22 mouse cellular contexts compared by ENCODE assay signal in the genomic region with DNA sequence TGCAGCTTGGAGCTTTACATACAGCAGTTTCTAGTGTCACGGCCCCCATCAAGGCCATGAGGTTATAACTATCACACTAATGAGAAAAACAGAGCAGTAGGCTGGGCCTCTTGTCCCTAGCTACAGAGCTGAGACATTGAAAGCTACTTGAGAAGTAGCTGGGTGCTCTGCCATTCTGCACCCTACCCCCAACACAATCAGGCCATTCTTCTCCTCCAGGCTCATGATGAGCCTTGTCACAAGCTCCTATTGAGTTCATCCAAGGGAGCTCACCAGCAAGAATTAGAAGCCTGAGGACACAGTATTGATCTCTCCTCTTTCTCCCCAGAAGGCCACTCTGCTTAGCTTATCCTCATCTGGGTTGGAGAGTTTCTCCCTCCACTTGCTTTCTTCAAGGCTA.
DNase-seq lines count a peak whose midpoint lies in the region; ATAC-seq lines count a peak whose summit lies in the region.
"Had no signal": no experiment of that assay in that cellular context is flagged by ENCODE, and none has a peak within 500 bp of the region (broad histone marks: within the 10 kb centered on the region; RNA-seq: fewer than 3 reads in every experiment).

No protein-coding gene starts in this region.

- no peak for DNase-seq in cerebellum, adult 9-11 months
- no peak for DNase-seq in frontal cortex, postnatal 14 days (ENCODE audit: low spot score in 2 of 2)
- DNase-seq in layer of hippocampus, adult 11-12 months (ENCODE audit: low spot score) = peak; percentile 13
- no peak for DNase-seq in layer of hippocampus, postnatal 14 days (ENCODE audit: low spot score in 2 of 2)
- peak; percentile 54 for DNase-seq in brain, adult 2 months (ENCODE audit: low read depth, low spot score)
- DNase-seq in right cerebral cortex, postnatal 10 days (ENCODE audit: low spot score in 2 of 2) = no peak
- DNase-seq: adrenal gland, adult 8-10 months; adrenal gland, postnatal 14 days; adrenal gland, postnatal 36 days; B cell, adult 2 months; cerebellum, adult 11-12 months; cerebellum, adult 2 months; cerebellum, adult 9-10 months; cerebellum, postnatal 14 days; cerebellum, postnatal 36 days had no signal

- ATAC-seq in cerebellum, adult (ENCODE audit: insufficient number of reproducible peaks, low FRiP score, low TSS enrichment) = peak; percentile 13; the same call in 1 of the 2 replicates
- ATAC-seq in frontal cortex, adult (ENCODE audit: low TSS enrichment) = peak; percentile 54; the same call in 1 of the 2 replicates
- ATAC-seq: activated CD4-positive, CD25-positive, alpha-beta regulatory T cell, adult 4 months; CD4-positive, CD25-positive, alpha-beta regulatory T cell, adult 4 months; forebrain, embryonic 14.5 days; forebrain, embryonic 16.5 days; Patski had no signal

Comparison
In these comparisons a context has a peak if more than half of its experiments do, and no peak if none do; other contexts are left out.
1. DNase-seq: peak in layer of hippocampus, adult 11-12 months (single experiment) and brain, adult 2 months (single experiment); none in cerebellum, adult 9-11 months (single experiment), frontal cortex, postnatal 14 days (0 of 2), layer of hippocampus, postnatal 14 days (0 of 2) and right cerebral cortex, postnatal 10 days (0 of 2).